In genomic region chr1:146523727-146524573, GRCm38 (mm10) we compare ENCODE assay signal across 24 mouse cellular contexts. TPM values are rescaled to one million over a fixed set of nuclear protein-coding genes. Genes with fewer than 3 reads are reported as not detected.
DNase-seq lines count a peak whose midpoint lies in the region; ATAC-seq lines count a peak whose summit lies in the region.
"Had no signal": no experiment of that assay in that cellular context is flagged by ENCODE, and none has a peak within 500 bp of the region (broad histone marks: within the 10 kb centered on the region; RNA-seq: fewer than 3 reads in every experiment).

No protein-coding gene starts in this region.

- H3K4me2 ChIP-seq in hindbrain, embryonic 16.5 days (ENCODE audit: low read length): no peak overlapping the region
- H3K4me2 ChIP-seq in hindbrain, embryonic 12.5 days (replicated peaks): no peak overlapping the region
- H3K4me2 ChIP-seq in midbrain, embryonic 12.5 days (replicated peaks): no peak overlapping the region
- no peak overlapping the region for H3K4me2 ChIP-seq in midbrain, embryonic 16.5 days (ENCODE audit: low read length)
- H3K4me2 ChIP-seq in neural tube, embryonic 15.5 days: no peak overlapping the region
- H3K4me2 ChIP-seq: embryonic facial prominence, embryonic 15.5 days; heart, embryonic 12.5 days; hindbrain, embryonic 15.5 days had no signal

- no peaks in the 10 kb centered on the region for H3K27me3 ChIP-seq in hindbrain, embryonic 16.5 days (replicated peaks; ENCODE audit: control insufficient read depth, insufficient read depth, low read length)
- no peaks in the 10 kb centered on the region for H3K27me3 ChIP-seq in hindbrain, embryonic 12.5 days
- no peaks in the 10 kb centered on the region for H3K27me3 ChIP-seq in midbrain, embryonic 12.5 days
- no peaks in the 10 kb centered on the region for H3K27me3 ChIP-seq in midbrain, embryonic 16.5 days (ENCODE audit: control insufficient read depth, insufficient read depth, low read depth, low read length)
- no peaks in the 10 kb centered on the region for H3K27me3 ChIP-seq in neural tube, embryonic 15.5 days (replicated peaks)
- H3K27me3 ChIP-seq: embryonic facial prominence, embryonic 15.5 days; heart, embryonic 12.5 days; hindbrain, embryonic 15.5 days had no signal

- no peaks in the 10 kb centered on the region for H3K9me3 ChIP-seq in hindbrain, embryonic 16.5 days (ENCODE audit: control insufficient read depth, low read length)
- no peaks in the 10 kb centered on the region for H3K9me3 ChIP-seq in hindbrain, embryonic 12.5 days (replicated peaks)
- H3K9me3 ChIP-seq in midbrain, embryonic 12.5 days: no peaks in the 10 kb centered on the region
- H3K9me3 ChIP-seq in midbrain, embryonic 16.5 days (replicated peaks; ENCODE audit: control insufficient read depth, low read length, poor library complexity, severe bottlenecking): no peaks in the 10 kb centered on the region
- H3K9me3 ChIP-seq in neural tube, embryonic 15.5 days (replicated peaks): no peaks in the 10 kb centered on the region
- H3K9me3 ChIP-seq: embryonic facial prominence, embryonic 15.5 days; heart, embryonic 12.5 days; hindbrain, embryonic 15.5 days had no signal

- peak; percentile 76 for ATAC-seq in cerebellum, adult (ENCODE audit: insufficient number of reproducible peaks, low FRiP score, low TSS enrichment)
- peak; percentile 69 for ATAC-seq in hindbrain, embryonic 16.5 days
- ATAC-seq in hindbrain, embryonic 12.5 days (ENCODE audit: low FRiP score): no peak
- peak; percentile 66 for ATAC-seq in midbrain, embryonic 12.5 days (ENCODE audit: low FRiP score, low read depth)
- ATAC-seq in midbrain, embryonic 16.5 days: no peak
- peak; percentile 38; the same call in 1 of the 2 replicates for ATAC-seq in neural tube, embryonic 15.5 days (ENCODE audit: low FRiP score)
- ATAC-seq: CD4-positive, CD25-positive, alpha-beta regulatory T cell, adult 4 months; forebrain, embryonic 14.5 days had no signal

- H3K9ac ChIP-seq in hindbrain, embryonic 16.5 days (ENCODE audit: low read depth, low read length): no peak overlapping the region
- no peak overlapping the region for H3K9ac ChIP-seq in hindbrain, embryonic 12.5 days
- H3K9ac ChIP-seq in midbrain, embryonic 12.5 days (replicated peaks): no peak overlapping the region
- H3K9ac ChIP-seq in midbrain, embryonic 16.5 days (ENCODE audit: low read depth, low read length): no peak overlapping the region
- no peak overlapping the region for H3K9ac ChIP-seq in neural tube, embryonic 15.5 days (replicated peaks)
- H3K9ac ChIP-seq: embryonic facial prominence, embryonic 15.5 days; heart, embryonic 12.5 days; hindbrain, embryonic 15.5 days had no signal

- H3K4me1 ChIP-seq in hindbrain, embryonic 16.5 days (ENCODE audit: control insufficient read depth, insufficient read depth, low read depth, low read length): no peaks in the 10 kb centered on the region
- H3K4me1 ChIP-seq in hindbrain, embryonic 12.5 days: no peaks in the 10 kb centered on the region
- no peaks in the 10 kb centered on the region for H3K4me1 ChIP-seq in midbrain, embryonic 12.5 days
- H3K4me1 ChIP-seq in midbrain, embryonic 16.5 days (ENCODE audit: control insufficient read depth, insufficient read depth, low read length): no peaks in the 10 kb centered on the region
- no peaks in the 10 kb centered on the region for H3K4me1 ChIP-seq in neural tube, embryonic 15.5 days
- H3K4me1 ChIP-seq: embryonic facial prominence, embryonic 15.5 days; heart, embryonic 12.5 days; hindbrain, embryonic 15.5 days had no signal

- no peak overlapping the region for H3K4me3 ChIP-seq in hindbrain, embryonic 16.5 days (ENCODE audit: low read length)
- H3K4me3 ChIP-seq in hindbrain, embryonic 12.5 days: no peak overlapping the region
- no peak overlapping the region for H3K4me3 ChIP-seq in midbrain, embryonic 12.5 days
- no peak overlapping the region for H3K4me3 ChIP-seq in midbrain, embryonic 16.5 days (ENCODE audit: low read depth, low read length)
- H3K4me3 ChIP-seq in neural tube, embryonic 15.5 days (replicated peaks): no peak overlapping the region
- H3K4me3 ChIP-seq: embryonic facial prominence, embryonic 15.5 days; erythroblast, embryonic 14.5 days; gastrocnemius, adult 2 months; heart, embryonic 12.5 days; hindbrain, embryonic 15.5 days had no signal

- H3K36me3 ChIP-seq in hindbrain, embryonic 16.5 days (ENCODE audit: control insufficient read depth, insufficient read depth, low read length): no peaks in the 10 kb centered on the region
- H3K36me3 ChIP-seq in hindbrain, embryonic 12.5 days: no peaks in the 10 kb centered on the region
- H3K36me3 ChIP-seq in midbrain, embryonic 12.5 days: no peaks in the 10 kb centered on the region
- H3K36me3 ChIP-seq in midbrain, embryonic 16.5 days (ENCODE audit: control insufficient read depth, insufficient read depth, low read length): no peaks in the 10 kb centered on the region
- no peaks in the 10 kb centered on the region for H3K36me3 ChIP-seq in neural tube, embryonic 15.5 days
- H3K36me3 ChIP-seq: embryonic facial prominence, embryonic 15.5 days; G1E; heart, embryonic 12.5 days; hindbrain, embryonic 15.5 days had no signal

- no peak overlapping the region for H3K27ac ChIP-seq in hindbrain, embryonic 16.5 days (ENCODE audit: low read depth, low read length)
- no peak overlapping the region for H3K27ac ChIP-seq in hindbrain, embryonic 12.5 days
- no peak overlapping the region for H3K27ac ChIP-seq in midbrain, embryonic 12.5 days (replicated peaks)
- H3K27ac ChIP-seq in midbrain, embryonic 16.5 days (ENCODE audit: low read length): no peak overlapping the region
- H3K27ac ChIP-seq in neural tube, embryonic 15.5 days (replicated peaks): no peak overlapping the region
- H3K27ac ChIP-seq: embryonic facial prominence, embryonic 15.5 days; gastrocnemius, adult 2 months; hindbrain, embryonic 15.5 days had no signal

- 67% methylated on average over 11 of the region's 11 CpGs for WGBS in hindbrain, embryonic 16.5 days
- WGBS in hindbrain, embryonic 12.5 days: 68% methylated on average over 11 of the region's 11 CpGs
- 53% methylated on average over 11 of the region's 11 CpGs for WGBS in midbrain, embryonic 12.5 days
- 57% methylated on average over 11 of the region's 11 CpGs for WGBS in midbrain, embryonic 16.5 days
- 69% methylated on average over 11 of the region's 11 CpGs for WGBS in neural tube, embryonic 15.5 days

- DNase-seq in cerebellum, postnatal 14 days: no peak
- no peak for DNase-seq in layer of hippocampus, adult 18-20 months (ENCODE audit: low spot score in 2 of 2)
- DNase-seq: adrenal gland, postnatal 10 days; B cell, adult 2 months; cerebellum, postnatal 10 days; embryo, embryonic 11 days; gastrocnemius, adult 2 months; gastrocnemius, postnatal 25 days; heart, postnatal 36 days had no signal

RNA-seq across cellular contexts. Expression of gene Brinp3, which starts 29.4 kb away (rescaled TPM):
- polyA plus RNA-seq in hindbrain, embryonic 16.5 days (2015; fragmentation: Nextera tagmentation; extraction: Ambion mirVana): 42.6 and 46.5 TPM in 2 replicates
- 3.1 and 5.1 TPM in 2 replicates for polyA plus RNA-seq in hindbrain, embryonic 12.5 days (2016; fragmentation: Nextera tagmentation; extraction: Ambion mirVana)
- 2.2 and 3.4 TPM in 2 replicates for polyA plus RNA-seq in midbrain, embryonic 12.5 days (2016; fragmentation: Nextera tagmentation; extraction: Ambion mirVana)
- 31.6 and 39.2 TPM in 2 replicates for polyA plus RNA-seq in midbrain, embryonic 16.5 days (2015; fragmentation: Nextera tagmentation; extraction: Ambion mirVana)
- 30.9 and 35.9 TPM in 2 replicates for polyA plus RNA-seq in neural tube, embryonic 15.5 days (2015; fragmentation: Nextera tagmentation; extraction: Ambion mirVana)
- total RNA-seq in layer of hippocampus, adult 18-20 months (2021): 10 to 100 TPM; 13.8 to 16.3 TPM
- total RNA-seq: common myeloid progenitor, adult 5-6 weeks; gastrocnemius, adult 2 months; gastrocnemius, postnatal 25 days; granulocyte monocyte progenitor cell, adult 5-6 weeks; heart, postnatal 36 days had no signal
- polyA plus RNA-seq: CD4-positive, CD25-positive, alpha-beta regulatory T cell, adult 4 months; erythroblast, embryonic 14.5 days; G1E; heart, embryonic 12.5 days had no signal

Comparison
In these comparisons a context has a peak if more than half of its experiments do, and no peak if none do; other contexts are left out.
1. ATAC-seq: peak in cerebellum, adult (single experiment), hindbrain, embryonic 16.5 days (single experiment), midbrain, embryonic 12.5 days (single experiment) and neural tube, embryonic 15.5 days (single experiment); none in hindbrain, embryonic 12.5 days (single experiment) and midbrain, embryonic 16.5 days (single experiment).